Mouse (Mus musculus): ENCODE results near the gene Pex5.

DNA sequence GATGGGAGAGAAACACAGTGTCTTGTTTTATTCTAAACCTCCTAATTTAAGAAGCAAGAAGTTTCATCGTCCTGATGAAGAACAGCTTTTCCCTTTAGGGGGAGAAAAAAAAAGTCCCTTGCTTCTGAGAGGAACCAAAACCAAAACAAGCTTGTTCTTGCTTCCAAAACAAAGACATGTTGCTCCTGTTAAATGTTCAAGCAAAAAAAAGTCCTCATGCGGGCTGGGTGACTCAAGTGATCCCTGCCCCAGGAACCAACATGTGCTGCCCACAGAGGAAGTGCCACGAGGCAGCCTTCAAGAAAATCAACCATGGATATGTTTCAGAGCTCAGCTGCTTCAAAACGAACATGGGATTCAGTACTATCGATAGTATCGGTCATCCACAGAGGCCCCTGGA, 55.9 kb downstream of the Pex5 start:
- TF ChIP-seq ZC3H11A (IDR thresholded peaks at IDR 0.05; ENCODE audit: borderline replicate concordance, low read depth, low read length) (no peak), ZNF384 (IDR thresholded peaks at IDR 0.05; ENCODE audit: low read depth, low read length) (no peak)

All from ES-E14 (cell line).